ENCODE assay signal across 14 mouse cellular contexts in the genomic region with DNA sequence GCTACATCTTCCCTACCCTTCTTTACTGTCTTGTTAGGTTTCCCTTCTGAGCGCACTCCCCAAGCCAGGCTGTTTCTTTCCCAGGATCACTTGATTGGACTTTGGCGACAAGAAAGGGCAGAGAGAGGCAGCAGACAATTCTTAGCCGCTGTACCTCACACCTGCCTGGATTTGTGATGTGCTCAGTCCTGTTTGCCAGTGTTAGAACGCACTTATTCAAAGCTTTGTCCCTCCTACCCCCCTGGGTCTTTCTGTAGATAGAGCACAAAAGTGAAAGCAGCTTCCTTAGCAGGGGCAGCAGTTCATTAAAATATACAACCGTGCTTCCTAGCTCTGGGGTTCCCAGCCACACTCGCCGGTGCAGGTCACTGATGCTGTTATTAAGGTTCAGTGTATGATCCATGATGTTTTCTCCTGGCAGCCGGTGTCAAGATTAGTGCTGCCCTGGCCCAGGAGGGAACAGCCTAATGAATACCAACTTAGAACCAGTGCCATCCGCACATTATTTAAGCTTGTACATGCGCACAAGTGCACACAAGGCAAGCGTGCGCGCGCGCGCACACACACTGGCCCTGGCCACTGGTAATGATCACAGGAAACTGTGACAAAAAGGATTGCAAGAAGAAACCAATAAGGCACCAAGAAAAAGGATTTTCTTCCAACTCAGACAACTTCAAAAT. TPM values are rescaled to one million over a fixed set of nuclear protein-coding genes. Genes with fewer than 3 reads are reported as not detected.
DNase-seq lines count a peak whose midpoint lies in the region; ATAC-seq and TF ChIP-seq lines count a peak whose summit lies in the region.
"Had no signal": no experiment of that assay in that cellular context is flagged by ENCODE, and none has a peak within 500 bp of the region (broad histone marks: within the 10 kb centered on the region; RNA-seq: fewer than 3 reads in every experiment).

No protein-coding gene starts in this region.

- no peak for ATAC-seq in liver, embryonic 11.5 days (replicated peaks; ENCODE audit: low FRiP score)
- ATAC-seq in G1E (ENCODE audit: extremely low read depth, insufficient number of reproducible peaks, low FRiP score, poor library complexity, severe bottlenecking) = no peak
- ATAC-seq in intestine, embryonic 14.5 days (replicated peaks; ENCODE audit: low FRiP score, low TSS enrichment, low read depth) = no peak
- ATAC-seq in megakaryocyte progenitor cell, adult 5-6 weeks (replicated peaks; ENCODE audit: poor library complexity) = no peak
- ATAC-seq: CD4-positive, CD25-positive, alpha-beta regulatory T cell, adult 4 months had no signal

- H3K9ac ChIP-seq in liver, embryonic 11.5 days (ENCODE audit: low read depth, low read length) = peak overlapping the region; percentile 39; the same call in 1 of the 2 replicates
- no peak overlapping the region for H3K9ac ChIP-seq in intestine, embryonic 14.5 days (ENCODE audit: low read length)

- no peak overlapping the region for H3K4me3 ChIP-seq in liver, embryonic 11.5 days (ENCODE audit: low read depth, low read length)
- H3K4me3 ChIP-seq in G1E (ENCODE audit: low read depth, low read length) = peak overlapping the region; percentile 28; the same call in 1 of the 2 replicates
- no peak overlapping the region for H3K4me3 ChIP-seq in intestine, embryonic 14.5 days (ENCODE audit: low read depth, low read length)
- H3K4me3 ChIP-seq: heart, embryonic 15.5 days had no signal

- peaks cover 45% of the 10 kb centered on the region for H3K4me1 ChIP-seq in liver, embryonic 11.5 days (replicated peaks; ENCODE audit: control insufficient read depth, insufficient read depth, low read length)
- H3K4me1 ChIP-seq in G1E (ENCODE audit: insufficient read depth, low read depth, low read length) = peaks cover 66% of the 10 kb centered on the region
- H3K4me1 ChIP-seq in intestine, embryonic 14.5 days (replicated peaks; ENCODE audit: control insufficient read depth, insufficient read depth, low read length) = 0 out of 2 replicates have a peak, but pooled peaks cover 8% of the 10 kb centered on the region

- H3K4me2 ChIP-seq in liver, embryonic 11.5 days = peak overlapping the region; percentile 100
- H3K4me2 ChIP-seq in intestine, embryonic 14.5 days (ENCODE audit: low read length) = peak overlapping the region; percentile 94; the same call in 1 of the 2 replicates

- no peak for TF ChIP-seq CTCF in G1E (IDR thresholded peaks at IDR 0.05; ENCODE audit: low read depth, low read length)

- peak; percentile 30 for DNase-seq in liver, embryonic 11.5 days (ENCODE audit: low spot score)
- DNase-seq in liver (no peak), G1E (ENCODE audit: low spot score) (no peak)
- peak; percentile 47 for DNase-seq in intestine, embryonic 14.5 days (ENCODE audit: low spot score)
- peak; percentile 65 for DNase-seq in retina, postnatal 1 day
- DNase-seq in lung, postnatal 10 days = no peak
- no peak for DNase-seq in gastrocnemius, postnatal 36 days
- DNase-seq: adrenal gland, postnatal 25 days; lung, postnatal 4 days; right cerebral cortex, postnatal 14 days; thymus, postnatal 36 days had no signal

- WGBS in liver, embryonic 11.5 days = 74% methylated on average over 16 of the region's 16 CpGs
- WGBS in intestine, embryonic 14.5 days = 68% methylated on average over 16 of the region's 16 CpGs

- H3K9me3 ChIP-seq in liver, embryonic 11.5 days (ENCODE audit: control insufficient read depth, low read length) = no peaks in the 10 kb centered on the region
- H3K9me3 ChIP-seq in G1E (replicated peaks) = no peaks in the 10 kb centered on the region
- H3K9me3 ChIP-seq in intestine, embryonic 14.5 days (ENCODE audit: control insufficient read depth, low read length) = no peaks in the 10 kb centered on the region
- H3K9me3 ChIP-seq: heart, embryonic 15.5 days had no signal

- peaks cover 12% of the 10 kb centered on the region for H3K27me3 ChIP-seq in liver, embryonic 11.5 days (replicated peaks; ENCODE audit: control insufficient read depth, insufficient read depth, low read length)
- no peaks in the 10 kb centered on the region for H3K27me3 ChIP-seq in G1E (ENCODE audit: insufficient read depth, low read length)
- H3K27me3 ChIP-seq in intestine, embryonic 14.5 days (replicated peaks; ENCODE audit: control insufficient read depth, insufficient read depth, low read length) = peaks cover 7% of the 10 kb centered on the region; the same call in 1 of the 2 replicates

- peaks cover 2% of the 10 kb centered on the region; the same call in 1 of the 2 replicates for H3K36me3 ChIP-seq in liver, embryonic 11.5 days (ENCODE audit: control insufficient read depth, insufficient read depth, low read length)
- peaks cover 62% of the 10 kb centered on the region for H3K36me3 ChIP-seq in G1E (replicated peaks)
- 0 out of 2 replicates have a peak, but pooled peaks cover 3% of the 10 kb centered on the region for H3K36me3 ChIP-seq in intestine, embryonic 14.5 days (ENCODE audit: control insufficient read depth, insufficient read depth, low read length)

- intact Hi-C loops in gastrocnemius, postnatal 36 days (cut with DNase I) = no loop called here

- H3K27ac ChIP-seq in liver, embryonic 11.5 days (ENCODE audit: low read depth, low read length) = 0 out of 2 replicates have a peak overlapping the region, but pooled peaks have one; percentile 1
- H3K27ac ChIP-seq in intestine, embryonic 14.5 days (ENCODE audit: low read depth) = no peak overlapping the region
- H3K27ac ChIP-seq: heart, embryonic 15.5 days had no signal

RNA-seq across cellular contexts. Expression of a gene that starts 6.1 kb away (rescaled TPM):
- polyA plus RNA-seq in liver, embryonic 11.5 days (2014; fragmentation: Nextera tagmentation; extraction: Ambion mirVana) = 2.2 and 2.7 TPM in 2 replicates
- total RNA-seq in G1E (2014; fragmentation: Nextera tagmentation) (8.6 and 9.6 TPM in 2 replicates), G1E (2017) (3.1 and 4.4 TPM in 2 replicates)
- 23.2 and 24.0 TPM in 2 replicates for polyA plus RNA-seq in G1E (2012)
- 7.0 and 9.0 TPM in 2 replicates for polyA plus RNA-seq in intestine, embryonic 14.5 days (2014; fragmentation: Nextera tagmentation; extraction: Ambion mirVana)
- total RNA-seq in megakaryocyte progenitor cell, adult 5-6 weeks (2015) = 0.89 and 1.6 TPM in 2 replicates
- 1.0 and 1.7 TPM in 2 replicates for total RNA-seq in megakaryocyte progenitor cell, adult 5-6 weeks (2017)
- total RNA-seq in gastrocnemius, postnatal 36 days (2021) = 1 to 10 TPM; 1.5 to 1.9 TPM

RNA-seq across cellular contexts. Expression of a gene that starts 41.2 kb away (rescaled TPM):
- polyA plus RNA-seq in liver, embryonic 11.5 days (2014; fragmentation: Nextera tagmentation; extraction: Ambion mirVana) = 3.4 and 4.7 TPM in 2 replicates
- 16.3 and 19.5 TPM in 2 replicates for total RNA-seq in G1E (2014; fragmentation: Nextera tagmentation)
- total RNA-seq in G1E (2017) = 13.5 and 14.2 TPM in 2 replicates
- polyA plus RNA-seq in G1E (2012) = 50.2 and 71.2 TPM in 2 replicates
- 7.2 and 8.5 TPM in 2 replicates for polyA plus RNA-seq in intestine, embryonic 14.5 days (2014; fragmentation: Nextera tagmentation; extraction: Ambion mirVana)
- total RNA-seq in megakaryocyte progenitor cell, adult 5-6 weeks (2015) = 8.4 and 9.8 TPM in 2 replicates
- total RNA-seq in megakaryocyte progenitor cell, adult 5-6 weeks (2017) = 4.7 and 7.8 TPM in 2 replicates
- total RNA-seq in gastrocnemius, postnatal 36 days (2021) = 10 to 100 TPM; 17.1 to 23.8 TPM

Comparison
In these comparisons a context has a peak if more than half of its experiments do, and no peak if none do; other contexts are left out.
1. DNase-seq: peak in liver, embryonic 11.5 days (single experiment), intestine, embryonic 14.5 days (single experiment) and retina, postnatal 1 day (single experiment); none in liver (single experiment), G1E (single experiment), lung, postnatal 10 days (single experiment) and gastrocnemius, postnatal 36 days (0 of 2).